Mouse (Mus musculus): ENCODE data around the gene 4632433K11Rik. TPM values are rescaled to one million over a fixed set of nuclear protein-coding genes. Genes with fewer than 3 reads are reported as not detected.
A peak's percentile ranks its signal among the peaks of the same experiment; 100 is the strongest.

The 4632433K11Rik gene
- polyA plus RNA-seq, 1 experiment from 2014 or later = not detected

- H3K27ac ChIP-seq = no peak overlapping the region
- 90% methylated on average over 21 of the region's 21 CpGs for WGBS
- H3K4me1 ChIP-seq = no peaks in the 10 kb centered on the region
- H3K36me3 ChIP-seq (replicated peaks) = peaks cover 98% of the 10 kb centered on the region
- DNase-seq (ENCODE audit: extremely low spot score, low spot score) = no peak
- peak overlapping the region; percentile 20 for H3K4me3 ChIP-seq
- H3K9me3 ChIP-seq = peaks cover 63% of the 10 kb centered on the region
- H3K27me3 ChIP-seq (ENCODE audit: poor library complexity, severe bottlenecking) = no peaks in the 10 kb centered on the region
Observed at GRCm38 (mm10) chr7:5029946-5030345, 4.0 kb upstream of the 4632433K11Rik start.

- H3K36me3 ChIP-seq (replicated peaks) = peaks cover 98% of the 10 kb centered on the region
- no peaks in the 10 kb centered on the region for H3K27me3 ChIP-seq (ENCODE audit: poor library complexity, severe bottlenecking)
- no peaks in the 10 kb centered on the region for H3K4me1 ChIP-seq
- H3K27ac ChIP-seq = no peak overlapping the region
- no peak for DNase-seq (ENCODE audit: extremely low spot score, low spot score)
- peak overlapping the region; percentile 20; the same call in 1 of the 2 replicates for H3K4me3 ChIP-seq
- peaks cover 69% of the 10 kb centered on the region for H3K9me3 ChIP-seq
- 83% methylated on average over 63 of the region's 63 CpGs for WGBS
Observed at GRCm38 (mm10) chr7:5030554-5031275, 3.2 kb upstream of the 4632433K11Rik start.

- Histone ChIP-seq H3K9me3 (peaks cover 75% of the 10 kb centered on the region), H3K36me3 (replicated peaks) (peaks cover 98% of the 10 kb centered on the region), H3K27me3 (ENCODE audit: poor library complexity, severe bottlenecking) (no peaks in the 10 kb centered on the region), H3K4me3 (peak overlapping the region; percentile 20; the same call in 1 of the 2 replicates), H3K4me1 (no peaks in the 10 kb centered on the region), H3K27ac (no peak overlapping the region)
- DNase-seq (ENCODE audit: extremely low spot score, low spot score) = no peak
- WGBS = 78% methylated on average over 46 of the region's 46 CpGs
Observed at GRCm38 (mm10) chr7:5031496-5031895, 2.4 kb upstream of the 4632433K11Rik start.

GRCm38 (mm10) chr7:5035628-5036027 is 1.7 kb downstream of the 4632433K11Rik start:
- Histone ChIP-seq H3K36me3 (replicated peaks) (peaks cover 63% of the 10 kb centered on the region), H3K9me3 (peaks cover 53% of the 10 kb centered on the region), H3K4me1 (peaks cover 21% of the 10 kb centered on the region), H3K27me3 (ENCODE audit: poor library complexity, severe bottlenecking) (no peaks in the 10 kb centered on the region), H3K27ac (no peak overlapping the region), H3K4me3 (no peak overlapping the region)
- DNase-seq (ENCODE audit: extremely low spot score, low spot score) = no peak
- 94% methylated on average over 17 of the region's 17 CpGs for WGBS

- DNase-seq (ENCODE audit: extremely low spot score, low spot score) = no peak
- H3K27ac ChIP-seq = no peak overlapping the region
- no peaks in the 10 kb centered on the region for H3K27me3 ChIP-seq (ENCODE audit: poor library complexity, severe bottlenecking)
- H3K9me3 ChIP-seq = peaks cover 47% of the 10 kb centered on the region
- H3K36me3 ChIP-seq (replicated peaks) = peaks cover 61% of the 10 kb centered on the region
- peaks cover 21% of the 10 kb centered on the region for H3K4me1 ChIP-seq
- H3K4me3 ChIP-seq = no peak overlapping the region
- WGBS = 90% methylated on average over 9 of the region's 9 CpGs
Observed at GRCm38 (mm10) chr7:5036136-5036535, 2.2 kb downstream of the 4632433K11Rik start.

GRCm38 (mm10) chr7:5037026-5037425 is 3.1 kb downstream of the 4632433K11Rik start:
- peaks cover 58% of the 10 kb centered on the region for H3K36me3 ChIP-seq (replicated peaks)
- H3K9me3 ChIP-seq = peaks cover 39% of the 10 kb centered on the region
- no peak overlapping the region for H3K27ac ChIP-seq
- peak overlapping the region; percentile 76; the same call in 1 of the 2 replicates for H3K4me3 ChIP-seq
- WGBS = 94% methylated on average over 7 of the region's 7 CpGs
- H3K4me1 ChIP-seq = peaks cover 21% of the 10 kb centered on the region
- DNase-seq (ENCODE audit: extremely low spot score, low spot score) = no peak
- no peaks in the 10 kb centered on the region for H3K27me3 ChIP-seq (ENCODE audit: poor library complexity, severe bottlenecking)

- 88% methylated on average over 8 of the region's 8 CpGs for WGBS
- H3K27ac ChIP-seq = peak overlapping the region; percentile 98; the same call in 1 of the 2 replicates
- H3K9me3 ChIP-seq = peaks cover 34% of the 10 kb centered on the region
- no peaks in the 10 kb centered on the region for H3K27me3 ChIP-seq (ENCODE audit: poor library complexity, severe bottlenecking)
- peaks cover 21% of the 10 kb centered on the region for H3K4me1 ChIP-seq
- DNase-seq (ENCODE audit: extremely low spot score, low spot score) = no peak
- H3K36me3 ChIP-seq (replicated peaks) = peaks cover 53% of the 10 kb centered on the region
- H3K4me3 ChIP-seq = peak overlapping the region; percentile 76
Observed at GRCm38 (mm10) chr7:5037467-5037866, 3.5 kb downstream of the 4632433K11Rik start.

- Histone ChIP-seq H3K4me1 (peaks cover 21% of the 10 kb centered on the region), H3K27ac (peak within 1 kb of the TSS; percentile 98), H3K4me3 (peak within 1 kb of the TSS; percentile 76), H3K27me3 (ENCODE audit: poor library complexity, severe bottlenecking) (no peaks in the 10 kb centered on the region), H3K9me3 (peaks cover 29% of the 10 kb centered on the region), H3K36me3 (replicated peaks) (peaks cover 46% of the 10 kb centered on the region)
- WGBS = under 1% methylated on average over 48 of the region's 48 CpGs
- peak; percentile 90 for DNase-seq (ENCODE audit: extremely low spot score, low spot score)
Observed at GRCm38 (mm10) chr7:5038109-5038732, 4.3 kb downstream of the 4632433K11Rik start, which contains the start of gene Zfp784. Gene Zfp784 (minus strand): TSS chr7:5038446.

- Histone ChIP-seq H3K9me3 (peaks cover 22% of the 10 kb centered on the region), H3K27me3 (ENCODE audit: poor library complexity, severe bottlenecking) (no peaks in the 10 kb centered on the region), H3K36me3 (replicated peaks) (peaks cover 39% of the 10 kb centered on the region), H3K27ac (peak overlapping the region; percentile 98), H3K4me1 (peaks cover 21% of the 10 kb centered on the region), H3K4me3 (peak overlapping the region; percentile 76)
- 45% methylated on average over 5 of the region's 5 CpGs for WGBS
- no peak for DNase-seq (ENCODE audit: extremely low spot score, low spot score)
Observed at GRCm38 (mm10) chr7:5038940-5039339, 5.0 kb downstream of the 4632433K11Rik start.

GRCm38 (mm10) chr7:5044981-5045380 is 11.1 kb downstream of the 4632433K11Rik start:
- no peaks in the 10 kb centered on the region for H3K4me1 ChIP-seq
- no peaks in the 10 kb centered on the region; the same call in 1 of the 2 replicates for H3K9me3 ChIP-seq
- H3K36me3 ChIP-seq (replicated peaks) = peaks cover 13% of the 10 kb centered on the region
- 81% methylated on average over 2 of the region's 2 CpGs for WGBS
- no peak overlapping the region for H3K27ac ChIP-seq
- H3K27me3 ChIP-seq (ENCODE audit: poor library complexity, severe bottlenecking) = peaks cover 5% of the 10 kb centered on the region; the same call in 1 of the 2 replicates
- DNase-seq (ENCODE audit: extremely low spot score, low spot score) = no peak
- H3K4me3 ChIP-seq = no peak overlapping the region

GRCm38 (mm10) chr7:5046112-5046511 is 12.2 kb downstream of the 4632433K11Rik start:
- Histone ChIP-seq H3K9me3 (no peaks in the 10 kb centered on the region; the same call in 1 of the 2 replicates), H3K27me3 (ENCODE audit: poor library complexity, severe bottlenecking) (peaks cover 12% of the 10 kb centered on the region), H3K36me3 (replicated peaks) (peaks cover 6% of the 10 kb centered on the region), H3K27ac (no peak overlapping the region), H3K4me3 (no peak overlapping the region), H3K4me1 (peaks cover 8% of the 10 kb centered on the region)
- no peak for DNase-seq (ENCODE audit: extremely low spot score, low spot score)
- WGBS = 73% methylated on average over 2 of the region's 2 CpGs

GRCm38 (mm10) chr7:5047313-5047712 is 13.4 kb downstream of the 4632433K11Rik start:
- 0 out of 2 replicates have a peak overlapping the region, but pooled peaks have one; percentile 30 for H3K27ac ChIP-seq
- peaks cover 16% of the 10 kb centered on the region for H3K4me1 ChIP-seq
- H3K27me3 ChIP-seq (ENCODE audit: poor library complexity, severe bottlenecking) = peaks cover 20% of the 10 kb centered on the region
- no peak for DNase-seq (ENCODE audit: extremely low spot score, low spot score)
- no peaks in the 10 kb centered on the region; the same call in 1 of the 2 replicates for H3K9me3 ChIP-seq
- WGBS = 35% methylated on average over 2 of the region's 2 CpGs
- H3K36me3 ChIP-seq (replicated peaks) = no peaks in the 10 kb centered on the region
- no peak overlapping the region for H3K4me3 ChIP-seq

Measured in forebrain, embryonic 10.5 days (tissue).